Mouse (Mus musculus) forebrain, embryonic 11.5 days (tissue): ENCODE measurements around the gene Gm20388. TPM values are rescaled to one million over a fixed set of nuclear protein-coding genes. Genes with fewer than 3 reads are reported as not detected.

Source experiments
- ATAC-seq: fragments of 200-750 bp; cut with Nextera tagmentation; replicated peaks from 2 replicates; pipeline ENCODE4 v1.8.0; 2017; ENCODE audit warnings: moderate TSS enrichment; ENCODE audit not compliant: low FRiP score
- DNase-seq: peaks from one replicate; pipeline ENCODE4 v3.0.0-alpha.2; 2017; ENCODE audit warnings: low spot score
- H3K27ac ChIP-seq: fragments of 300-500 bp; sonication (generic); 2 replicates; pipeline ENCODE4 v1.5.1; 2014; ENCODE audit warnings: low read depth, low read length
- H3K27me3 ChIP-seq: fragments of 300-500 bp; sonication (generic); 2 replicates; pipeline ENCODE4 v1.6.1; 2014; ENCODE audit warnings: mild to moderate bottlenecking, low read length, mixed read lengths; ENCODE audit not compliant: control insufficient read depth, insufficient read depth
- H3K36me3 ChIP-seq: fragments of 300-500 bp; sonication (generic); 2 replicates; pipeline ENCODE4 v1.6.1; 2014; ENCODE audit warnings: mild to moderate bottlenecking, low read length, moderate library complexity, mixed read lengths; ENCODE audit not compliant: control insufficient read depth, insufficient read depth
- H3K4me1 ChIP-seq: fragments of 300-500 bp; sonication (generic); replicated peaks from 2 replicates; pipeline ENCODE4 v1.6.1; 2014; ENCODE audit warnings: low read length, mixed read lengths; ENCODE audit not compliant: control insufficient read depth, insufficient read depth
- H3K4me2 ChIP-seq: fragments of 300-500 bp; sonication (generic); 2 replicates; pipeline ENCODE4 v1.6.1; 2014; ENCODE audit warnings: low read depth, mild to moderate bottlenecking, low read length, moderate library complexity, mixed read lengths; ENCODE audit not compliant: severe bottlenecking
- H3K4me3 ChIP-seq: fragments of 300-500 bp; sonication (generic); 2 replicates; pipeline ENCODE4 v1.5.1; 2014; ENCODE audit warnings: low read depth, low read length
- H3K9ac ChIP-seq: fragments of 300-500 bp; sonication (generic); 2 replicates; pipeline ENCODE4 v1.6.1; 2014; ENCODE audit warnings: low read length
- H3K9me3 ChIP-seq: fragments of 300-500 bp; sonication (generic); 2 replicates; pipeline ENCODE4 v1.6.1; 2016; ENCODE audit warnings: low read length, mixed read lengths; ENCODE audit not compliant: control insufficient read depth
- WGBS: fragments of 180-500 bp; shearing (Covaris S2); extraction: QIAGEN DNeasy Blood & Tissue Kit; methylation state at CpG from one replicate; pipeline ENCODE4 v1.1.7; 2014; 5-methylcytosine and 5-hydroxymethylcytosine counted together
- polyA plus RNA-seq: library from polyadenylated mRNA; unstranded; fragments of >200 nt; fragmentation: Nextera tagmentation; extraction: Ambion mirVana; gene quantifications from 2 replicates; pipeline ENCODE4 v1.2.1, GENCODE M21; 2014

The Gm20388 gene
- polyA plus RNA-seq, 1 experiment from 2014 or later: not detected

GRCm38 (mm10) chr8:121934923-121935322 is 2024.3 kb downstream of the Gm20388 start:
- Histone ChIP-seq H3K36me3 (no peaks in the 10 kb centered on the region), H3K4me1 (peaks cover 4% of the 10 kb centered on the region; the same call in 1 of the 2 replicates), H3K9ac (peak overlapping the region; percentile 37; the same call in 1 of the 2 replicates), H3K27ac (peak overlapping the region; percentile 68; the same call in 1 of the 2 replicates), H3K27me3 (no peaks in the 10 kb centered on the region), H3K9me3 (no peaks in the 10 kb centered on the region), H3K4me3 (no peak overlapping the region), H3K4me2 (no peak overlapping the region)
- ATAC-seq: no peak
- no peak for DNase-seq

GRCm38 (mm10) chr8:121935341-121936294 is 2025.0 kb downstream of the Gm20388 start:
- H3K9ac ChIP-seq: peak overlapping the region; percentile 37
- H3K4me3 ChIP-seq: no peak overlapping the region

GRCm38 (mm10) chr8:121936391-121936790 is 2025.8 kb downstream of the Gm20388 start:
- Histone ChIP-seq H3K4me1 (peaks cover 4% of the 10 kb centered on the region; the same call in 1 of the 2 replicates), H3K36me3 (no peaks in the 10 kb centered on the region), H3K4me3 (no peak overlapping the region), H3K4me2 (no peak overlapping the region), H3K9me3 (no peaks in the 10 kb centered on the region), H3K9ac (no peak overlapping the region), H3K27me3 (no peaks in the 10 kb centered on the region), H3K27ac (no peak overlapping the region)
- 85% methylated on average over 14 of the region's 14 CpGs for WGBS
- DNase-seq: no peak
- ATAC-seq: no peak

More at GRCm38 (mm10) chr8:121935341-121936294, 2025.0 kb downstream of the Gm20388 start:
- H3K4me1 ChIP-seq: peaks cover 4% of the 10 kb centered on the region; the same call in 1 of the 2 replicates
- no peaks in the 10 kb centered on the region for H3K9me3 ChIP-seq
- no peaks in the 10 kb centered on the region for H3K36me3 ChIP-seq
- WGBS: 42% methylated on average over 12 of the region's 12 CpGs
- H3K27ac ChIP-seq: peak overlapping the region; percentile 68
- peak overlapping the region; percentile 15; the same call in 1 of the 2 replicates for H3K4me2 ChIP-seq
- DNase-seq: peak; percentile 78
- ATAC-seq: peak; percentile 84
- H3K27me3 ChIP-seq: no peaks in the 10 kb centered on the region

GRCm38 (mm10) chr8:121938732-121939131 is 2028.1 kb downstream of the Gm20388 start:
- Histone ChIP-seq H3K9me3 (no peaks in the 10 kb centered on the region), H3K9ac (no peak overlapping the region), H3K4me1 (peaks cover 4% of the 10 kb centered on the region; the same call in 1 of the 2 replicates), H3K27ac (no peak overlapping the region), H3K4me2 (no peak overlapping the region), H3K4me3 (no peak overlapping the region), H3K36me3 (no peaks in the 10 kb centered on the region), H3K27me3 (no peaks in the 10 kb centered on the region)
- WGBS: 84% methylated on average over 7 of the region's 7 CpGs
- ATAC-seq (no peak), DNase-seq (no peak)

GRCm38 (mm10) chr8:121943057-121943540 is 2032.5 kb downstream of the Gm20388 start:
- Histone ChIP-seq H3K9ac (no peak overlapping the region), H3K4me1 (peaks cover 10% of the 10 kb centered on the region), H3K27me3 (no peaks in the 10 kb centered on the region), H3K4me3 (no peak overlapping the region), H3K36me3 (no peaks in the 10 kb centered on the region), H3K9me3 (no peaks in the 10 kb centered on the region), H3K4me2 (no peak overlapping the region), H3K27ac (no peak overlapping the region)
- ATAC-seq (no peak), DNase-seq (no peak)
- WGBS: 55% methylated on average over 2 of the region's 2 CpGs

- H3K27ac ChIP-seq: no peak overlapping the region
- ATAC-seq: no peak
- H3K4me2 ChIP-seq: no peak overlapping the region
- 85% methylated on average over 8 of the region's 8 CpGs for WGBS
- H3K27me3 ChIP-seq: no peaks in the 10 kb centered on the region
- H3K9me3 ChIP-seq: no peaks in the 10 kb centered on the region
- H3K4me3 ChIP-seq: no peak overlapping the region
- H3K4me1 ChIP-seq: peaks cover 13% of the 10 kb centered on the region
- H3K9ac ChIP-seq: no peak overlapping the region
- H3K36me3 ChIP-seq: no peaks in the 10 kb centered on the region
- no peak for DNase-seq
These were observed 2033.1 kb downstream of the Gm20388 start for GRCm38 (mm10) chr8:121943716-121944115.

GRCm38 (mm10) chr8:121944831-121945230 is 2034.2 kb downstream of the Gm20388 start, which contains the start of gene Car5a:
TSS of gene Car5a (minus strand) at chr8:121944904.
- H3K27me3 ChIP-seq: no peaks in the 10 kb centered on the region
- H3K4me2 ChIP-seq: no peak within 1 kb of the TSS
- ATAC-seq: no peak
- no peak within 1 kb of the TSS for H3K4me3 ChIP-seq
- H3K9ac ChIP-seq: no peak within 1 kb of the TSS
- no peaks in the 10 kb centered on the region for H3K36me3 ChIP-seq
- peaks cover 16% of the 10 kb centered on the region for H3K4me1 ChIP-seq
- DNase-seq: no peak
- H3K27ac ChIP-seq: no peak within 1 kb of the TSS
- H3K9me3 ChIP-seq: no peaks in the 10 kb centered on the region

- DNase-seq: no peak
- Histone ChIP-seq H3K4me1 (peaks cover 16% of the 10 kb centered on the region), H3K27ac (no peak overlapping the region), H3K36me3 (no peaks in the 10 kb centered on the region), H3K4me2 (no peak overlapping the region), H3K27me3 (no peaks in the 10 kb centered on the region), H3K4me3 (no peak overlapping the region), H3K9ac (no peak overlapping the region), H3K9me3 (no peaks in the 10 kb centered on the region)
- ATAC-seq: no peak
- 83% methylated on average over 7 of the region's 7 CpGs for WGBS
These were observed 2035.7 kb downstream of the Gm20388 start for GRCm38 (mm10) chr8:121946351-121946750.
